Mouse (Mus musculus): ENCODE results near the gene Ablim1. TPM values are rescaled to one million over a fixed set of nuclear protein-coding genes. Genes with fewer than 3 reads are reported as not detected.
A peak's percentile ranks its signal among the peaks of the same experiment; 100 is the strongest.

The Ablim1 gene
- total RNA-seq, 4 experiments from 2014 or later: 103 to 121 (median 110) TPM

DNA sequence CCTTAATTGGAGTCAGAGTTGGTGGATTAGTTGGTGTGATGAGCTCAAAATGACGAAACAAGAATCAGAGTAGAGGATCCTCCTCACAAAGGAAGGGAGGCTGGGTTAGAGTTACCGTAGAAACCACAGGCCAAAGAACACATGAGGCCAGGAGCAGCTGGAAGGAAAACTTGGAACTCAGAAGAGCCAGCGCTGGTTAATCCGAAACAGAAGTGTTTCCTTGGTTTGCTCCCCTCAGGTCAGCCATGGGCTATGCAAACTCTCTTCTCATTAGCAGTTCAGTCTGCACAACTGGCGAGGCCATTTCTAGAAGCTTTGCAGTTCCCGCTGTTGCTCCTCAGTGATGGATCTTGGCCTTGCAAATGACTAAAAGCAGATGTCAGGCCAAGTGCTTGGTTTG is 208.2 kb downstream of the Ablim1 start:
- DNase-seq (ENCODE audit: low spot score in 2 of 2): no peak

DNA sequence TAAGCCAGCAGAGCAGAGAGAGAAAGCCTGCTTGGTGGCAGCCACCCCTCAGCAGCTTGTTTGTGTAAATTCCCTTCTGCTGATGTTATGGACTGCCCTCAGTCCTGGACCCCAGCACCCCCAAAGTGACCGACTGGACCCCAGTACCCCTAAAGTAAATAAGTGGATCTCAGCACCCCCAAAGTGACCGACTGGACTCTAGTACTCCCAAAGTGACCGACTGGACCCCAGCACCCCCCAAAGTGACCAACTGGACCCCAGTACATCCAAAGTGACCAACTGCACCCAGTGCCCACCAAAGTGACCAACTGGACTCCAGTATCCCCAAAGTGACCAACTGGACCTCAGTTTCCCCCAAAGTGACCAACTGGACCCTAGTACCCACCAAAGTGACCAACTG is 208.7 kb downstream of the Ablim1 start:
- no peak for DNase-seq (ENCODE audit: low spot score in 2 of 2)

DNA sequence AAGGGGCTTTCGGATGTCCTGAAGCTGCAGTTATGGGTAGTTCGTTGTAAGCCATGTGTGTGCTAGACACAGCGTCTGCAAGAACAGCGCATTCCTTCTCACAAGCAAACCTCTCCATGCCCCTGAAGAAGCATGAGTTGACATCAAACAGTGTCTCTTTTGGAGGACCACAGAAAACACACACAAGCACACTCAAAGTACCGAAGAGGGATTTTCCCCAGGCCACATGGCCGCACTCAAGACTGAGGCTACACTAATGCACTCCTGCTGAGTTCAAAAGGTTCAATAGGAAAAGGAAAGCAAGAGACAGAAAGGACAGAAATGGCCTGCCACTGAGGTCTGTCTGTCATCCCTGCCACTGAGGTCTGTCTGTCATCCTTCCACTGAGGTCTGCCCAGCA is 209.6 kb downstream of the Ablim1 start:
- DNase-seq (ENCODE audit: low spot score in 2 of 2): no peak

DNA sequence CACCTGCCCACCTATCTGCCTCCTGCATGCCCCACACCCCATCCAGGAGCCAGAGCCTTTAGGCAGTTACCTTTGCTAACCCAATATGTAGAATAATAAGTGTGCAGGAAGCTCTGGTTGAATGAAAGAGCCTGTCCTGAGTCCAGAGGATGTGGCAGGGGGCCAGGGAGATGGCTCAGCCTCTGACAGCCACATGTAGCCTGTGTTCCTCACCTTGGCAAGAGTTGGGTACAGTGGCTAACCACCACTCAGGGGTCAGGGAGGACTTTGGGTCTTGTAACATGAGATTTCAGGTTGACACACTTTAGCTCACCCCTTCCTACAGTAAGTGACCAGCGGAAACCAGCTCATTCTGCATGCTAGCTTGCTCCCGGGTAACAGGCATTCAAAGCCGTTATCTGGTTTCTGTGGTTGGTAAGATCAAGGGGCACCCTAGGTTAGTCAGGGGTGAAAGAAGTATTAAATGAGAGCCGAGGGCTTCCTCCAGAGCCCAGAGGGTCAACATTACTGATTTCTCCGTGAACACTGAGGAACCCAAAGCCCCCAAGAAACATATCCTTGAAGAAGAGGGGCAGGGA is 210.5 kb downstream of the Ablim1 start:
- no peak for DNase-seq (ENCODE audit: low spot score in 2 of 2)

DNA sequence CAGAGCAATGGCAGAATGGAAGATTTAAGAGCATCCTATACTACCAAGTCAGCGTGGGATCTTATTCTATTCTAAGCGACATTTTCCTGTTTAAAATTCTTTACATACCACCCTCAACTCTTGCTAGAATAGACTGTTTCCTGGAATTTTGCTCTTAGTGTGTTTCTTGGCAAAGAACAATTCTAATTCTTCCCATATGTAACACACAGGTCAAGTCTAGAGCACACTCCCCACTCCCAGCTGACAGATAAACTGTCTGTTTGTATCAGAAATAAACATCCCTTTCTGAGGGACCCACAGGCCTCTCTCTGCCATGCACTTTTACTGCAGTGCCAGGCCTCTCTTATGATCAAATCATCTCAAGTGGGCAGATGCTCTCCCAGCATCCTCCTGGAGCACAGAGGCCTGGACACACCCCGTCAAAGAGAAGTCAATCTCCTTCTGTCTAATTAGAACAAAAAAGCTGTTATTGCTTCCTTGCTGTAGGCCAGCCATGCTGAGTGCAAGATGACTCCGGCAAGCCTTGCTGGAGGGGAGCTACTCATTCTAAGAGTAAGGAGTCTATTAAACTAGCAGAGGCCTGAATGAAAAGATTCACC is 211.3 kb downstream of the Ablim1 start:
- no peak for DNase-seq (ENCODE audit: low spot score in 2 of 2)

DNA sequence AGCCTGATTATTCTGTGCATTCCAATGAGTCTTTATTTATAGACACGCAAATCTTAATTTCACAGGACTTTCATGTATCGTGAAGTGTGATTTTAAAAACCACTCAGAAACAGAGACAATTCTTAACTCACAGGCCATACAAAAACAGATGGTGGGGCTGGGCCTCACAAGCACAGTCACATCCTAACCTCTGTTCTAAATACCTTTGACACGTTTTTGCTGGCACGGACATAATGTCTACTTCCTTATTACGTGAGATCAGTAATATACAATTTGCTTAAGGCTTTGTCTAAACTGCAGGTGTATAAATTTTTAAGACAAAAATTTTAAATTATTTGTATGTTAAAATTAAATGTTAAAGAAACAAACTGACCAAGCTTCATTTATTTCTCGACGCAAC is 212.7 kb downstream of the Ablim1 start:
- DNase-seq (ENCODE audit: low spot score in 2 of 2): no peak

DNA sequence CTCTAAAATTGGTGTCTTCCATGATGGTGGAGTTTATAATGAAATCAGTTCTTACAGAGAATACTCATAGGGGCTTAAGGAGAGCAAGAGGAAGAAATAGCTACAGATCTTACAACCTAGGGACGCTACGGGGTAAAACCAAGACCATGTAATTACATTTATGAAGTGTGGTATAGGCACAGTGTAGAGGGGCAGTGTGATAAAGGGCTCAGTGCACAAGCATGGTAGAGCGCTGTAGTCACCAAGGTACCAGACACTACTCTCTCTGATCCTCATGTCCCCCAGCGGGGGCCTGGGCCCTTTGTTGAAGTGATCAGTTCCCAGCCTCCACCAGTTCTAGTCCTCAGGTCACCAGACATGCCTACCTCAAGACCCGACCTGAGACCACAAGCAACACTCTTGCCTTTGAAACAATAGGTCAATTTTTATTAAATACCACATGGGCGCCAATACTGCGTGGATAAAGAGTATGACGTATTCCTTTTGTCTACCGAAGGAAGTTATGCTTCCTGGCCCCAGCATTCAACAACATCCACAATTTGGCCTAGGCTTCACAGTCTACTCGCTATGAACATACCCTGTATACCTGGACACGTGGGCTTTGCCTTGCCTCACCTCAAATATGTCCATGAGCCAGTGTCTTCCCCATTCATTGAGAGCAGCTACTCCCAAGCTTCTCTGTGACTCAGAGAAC is 213.8 kb downstream of the Ablim1 start:
- DNase-seq (ENCODE audit: low spot score in 2 of 2): no peak

DNA sequence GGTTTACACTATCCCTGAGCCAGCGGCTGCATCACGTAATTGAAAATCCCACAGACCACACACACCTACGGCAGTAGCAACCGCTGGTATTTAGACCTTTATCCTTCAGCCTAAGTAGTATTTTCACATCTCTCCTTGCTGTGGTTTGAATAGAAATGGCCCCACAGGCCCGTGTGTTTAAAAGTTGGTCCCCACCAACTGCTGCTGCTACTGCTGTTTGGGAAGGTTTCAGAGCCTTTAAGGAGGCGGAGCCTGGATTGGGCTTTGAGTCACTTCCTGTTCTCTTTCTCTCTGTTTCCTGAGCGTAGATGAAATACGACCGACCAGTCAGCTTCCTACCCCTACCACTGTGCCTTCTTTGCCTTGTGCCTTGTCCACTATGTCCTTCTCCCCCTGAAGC is 214.7 kb downstream of the Ablim1 start:
- DNase-seq (ENCODE audit: low spot score in 2 of 2): no peak

DNA sequence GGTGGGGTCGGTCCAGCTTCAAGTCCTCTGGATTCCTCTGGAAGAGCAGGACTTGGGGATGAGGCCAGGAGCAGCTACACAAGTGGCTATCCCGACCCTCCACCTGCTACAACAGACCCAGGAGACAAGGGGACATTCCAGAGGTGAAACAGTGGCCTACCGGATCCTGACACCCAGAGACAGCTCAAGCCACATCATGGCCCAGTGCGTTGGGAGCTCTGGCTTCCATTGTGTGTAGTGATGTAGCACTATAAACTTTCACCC is 215.7 kb downstream of the Ablim1 start:
- DNase-seq (ENCODE audit: low spot score in 2 of 2): no peak

DNA sequence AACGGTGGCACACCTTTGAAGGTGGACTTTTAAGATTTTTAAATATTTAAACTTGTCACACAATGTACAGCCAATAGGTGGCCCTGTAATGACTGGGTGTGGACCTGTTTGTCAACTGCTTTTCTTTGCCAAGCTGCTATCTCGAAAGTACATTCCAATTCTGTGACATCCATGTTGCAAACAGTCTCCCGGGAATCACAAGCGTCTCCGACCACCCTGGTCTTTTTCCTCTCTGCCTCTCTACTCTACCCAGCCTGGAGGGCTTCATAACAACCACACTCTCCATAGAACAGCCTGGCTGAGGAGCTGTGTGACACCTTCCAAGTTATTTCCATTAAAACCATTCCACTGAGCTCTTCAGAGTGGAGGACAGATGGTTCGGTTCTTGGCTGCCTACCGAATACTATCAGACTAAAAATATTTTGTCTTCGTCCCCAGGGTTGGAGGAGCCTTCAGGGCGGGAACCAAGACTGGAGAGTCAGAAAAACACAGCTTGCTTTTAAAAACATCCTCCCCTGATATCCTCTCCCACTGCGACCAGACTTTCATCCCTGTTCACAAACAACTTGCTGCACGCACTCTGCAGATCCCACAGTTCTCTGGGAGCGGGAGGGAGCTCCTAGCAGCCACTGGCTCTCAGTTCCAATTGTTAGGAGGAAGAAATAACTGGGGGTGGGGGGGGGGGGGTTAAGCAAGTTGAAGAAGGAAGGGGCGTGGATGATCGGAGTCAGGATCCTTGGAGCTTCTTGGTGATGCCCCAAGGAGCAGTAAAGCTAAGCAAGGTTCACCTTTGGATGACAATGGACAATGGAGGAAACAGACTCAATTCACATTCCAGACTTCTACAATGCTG is 216.3 kb downstream of the Ablim1 start:
- peak in 1 of 2 experiments; percentile 68 for DNase-seq (ENCODE audit: low spot score in 2 of 2)

DNA sequence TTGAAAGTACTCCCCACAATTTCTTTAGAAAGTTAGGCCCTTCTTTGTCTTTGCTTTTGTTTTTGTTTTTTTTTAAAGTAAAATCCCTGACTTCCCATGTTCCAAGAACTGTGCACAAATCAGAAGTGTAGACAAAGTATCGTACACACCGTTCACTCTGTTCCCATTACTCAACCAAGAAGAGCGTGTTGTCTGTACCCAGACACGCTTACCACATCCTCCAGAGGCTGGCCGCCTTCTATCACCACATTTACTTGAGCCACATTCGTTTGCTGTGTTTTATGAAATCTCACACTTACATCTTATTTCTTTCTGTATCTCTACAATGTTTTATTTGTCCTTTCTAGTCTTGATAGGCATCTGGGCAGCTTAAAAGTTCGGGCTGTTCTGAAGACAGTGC is 219.4 kb downstream of the Ablim1 start:
- DNase-seq (ENCODE audit: low spot score in 2 of 2): no peak

DNA sequence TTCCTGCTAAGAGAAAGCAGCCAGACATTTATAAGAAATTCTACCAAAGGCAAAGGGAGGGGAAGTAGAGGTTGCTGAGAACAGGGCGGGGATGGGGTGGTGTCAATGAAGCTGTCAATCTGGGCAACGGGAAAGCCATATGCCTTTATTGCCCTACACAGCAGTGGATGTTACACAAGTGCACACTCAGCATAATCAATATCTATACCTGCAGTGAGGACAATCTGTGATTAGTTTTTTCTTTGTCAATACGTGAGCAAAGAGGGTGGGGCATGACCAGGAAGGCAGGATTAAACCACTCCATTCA is 221.1 kb downstream of the Ablim1 start:
- DNase-seq (ENCODE audit: low spot score in 2 of 2): no peak

DNA sequence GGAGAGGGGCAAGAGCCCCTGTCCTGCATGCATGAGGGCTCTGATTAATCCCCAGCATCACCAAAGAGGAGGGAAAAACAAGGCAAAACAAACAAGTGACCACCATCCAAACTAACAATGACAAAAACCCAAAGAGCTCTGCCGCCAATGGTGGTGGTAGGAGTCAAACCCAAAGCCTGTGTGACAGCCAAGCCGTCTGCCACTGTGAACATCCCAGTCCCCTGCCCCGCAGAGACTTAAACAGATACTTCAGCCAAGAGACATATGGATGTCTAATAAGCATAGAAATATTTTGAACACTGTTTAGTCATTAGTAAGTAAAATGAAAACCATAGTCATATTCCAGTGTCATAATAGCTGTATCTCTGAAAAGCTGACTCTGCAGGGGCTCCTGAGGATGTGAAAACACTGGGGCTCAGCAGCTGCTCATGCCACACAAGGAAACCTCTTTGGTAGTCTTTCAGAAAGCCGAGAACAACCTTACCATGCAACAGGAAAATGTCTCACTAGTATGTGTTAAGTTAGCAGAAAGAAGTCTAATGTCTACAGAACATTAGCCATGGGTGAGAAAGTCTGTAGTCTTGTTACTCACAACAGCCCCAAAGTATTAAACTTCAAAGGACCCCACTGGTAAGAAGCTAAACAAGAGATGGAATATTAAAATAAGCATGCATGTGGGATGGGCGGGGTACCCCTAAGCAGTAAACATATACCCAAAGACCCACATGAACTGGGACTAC is 221.6 kb downstream of the Ablim1 start:
- DNase-seq (ENCODE audit: low spot score in 2 of 2): no peak

DNA sequence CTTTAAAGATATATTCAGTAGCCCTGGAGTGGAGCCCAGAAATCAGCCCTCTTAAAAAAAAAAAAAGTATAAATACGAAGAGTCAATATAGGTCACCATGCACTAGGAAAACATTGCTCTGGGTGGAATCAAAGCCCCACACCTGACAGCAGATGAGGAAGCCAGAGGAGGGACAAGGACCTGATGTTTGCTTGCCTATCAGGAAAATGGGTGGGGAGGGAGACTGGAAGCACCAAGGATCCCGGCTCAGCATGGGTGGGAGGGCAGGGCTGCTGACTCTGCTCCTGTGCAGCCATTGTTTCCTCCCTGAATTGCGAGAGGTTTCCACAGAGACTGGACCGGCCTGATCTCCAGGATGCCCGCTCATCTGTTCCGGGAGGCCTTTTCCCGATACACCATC is 223.4 kb downstream of the Ablim1 start:
- no peak for DNase-seq (ENCODE audit: low spot score in 2 of 2)

DNA sequence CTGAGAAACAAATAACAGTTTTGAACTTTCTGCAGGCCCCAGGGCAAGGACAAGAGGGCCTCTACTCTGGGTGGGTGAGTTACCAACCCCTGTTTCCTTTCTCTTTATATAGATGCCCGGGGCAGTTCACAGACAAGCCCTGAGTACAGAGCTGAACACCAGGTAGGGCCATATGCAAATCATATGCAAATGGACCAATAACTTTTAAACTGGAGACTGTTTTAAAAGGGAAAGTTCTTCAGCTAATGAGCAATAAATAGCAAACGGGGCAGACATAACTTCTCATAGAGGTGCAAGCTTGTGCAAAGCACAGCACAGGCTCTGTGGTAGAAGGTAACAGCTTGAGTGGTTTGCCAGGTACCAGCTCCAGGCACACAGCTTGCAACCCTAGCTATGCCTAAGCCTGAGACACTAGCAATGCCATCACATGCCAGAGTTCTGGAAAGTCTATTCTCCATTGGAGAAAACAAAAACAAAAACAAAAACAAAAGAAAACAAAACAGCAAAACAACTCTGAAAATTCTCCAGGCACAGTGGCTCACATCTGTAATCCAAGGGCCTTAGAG is 225.8 kb downstream of the Ablim1 start:
- DNase-seq (ENCODE audit: low spot score in 2 of 2): no peak

DNA sequence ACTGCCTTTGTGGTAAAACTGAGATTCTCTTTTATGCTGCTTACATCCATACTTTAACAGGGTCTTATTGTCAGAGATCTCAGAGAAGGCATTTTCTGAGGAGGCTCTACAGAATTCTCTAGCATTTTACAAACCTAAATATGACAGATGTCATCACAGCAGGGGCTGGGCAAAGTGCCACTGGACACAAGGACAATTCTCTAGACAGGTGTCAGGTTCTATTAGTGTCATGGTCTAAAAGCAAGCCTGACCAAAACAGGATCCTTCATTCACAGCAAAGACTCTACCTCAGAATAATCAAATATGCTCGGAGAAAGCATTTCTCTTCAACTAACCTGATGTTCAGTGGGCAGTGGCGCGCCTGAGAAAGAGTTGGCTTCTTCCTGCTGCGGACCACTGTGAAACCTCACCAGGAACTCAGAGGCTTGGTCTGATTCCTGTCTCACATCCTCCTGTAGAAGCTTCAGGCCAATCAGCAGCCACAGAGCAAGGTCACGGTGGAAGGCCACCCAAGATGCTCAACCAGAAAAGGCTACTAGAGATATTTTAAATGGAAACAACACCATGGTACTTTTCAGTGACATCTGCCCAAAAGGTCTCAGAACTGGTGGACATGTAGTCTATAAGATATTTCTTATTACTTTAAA is 230.1 kb downstream of the Ablim1 start:
- DNase-seq (ENCODE audit: low spot score in 2 of 2): no peak

DNA sequence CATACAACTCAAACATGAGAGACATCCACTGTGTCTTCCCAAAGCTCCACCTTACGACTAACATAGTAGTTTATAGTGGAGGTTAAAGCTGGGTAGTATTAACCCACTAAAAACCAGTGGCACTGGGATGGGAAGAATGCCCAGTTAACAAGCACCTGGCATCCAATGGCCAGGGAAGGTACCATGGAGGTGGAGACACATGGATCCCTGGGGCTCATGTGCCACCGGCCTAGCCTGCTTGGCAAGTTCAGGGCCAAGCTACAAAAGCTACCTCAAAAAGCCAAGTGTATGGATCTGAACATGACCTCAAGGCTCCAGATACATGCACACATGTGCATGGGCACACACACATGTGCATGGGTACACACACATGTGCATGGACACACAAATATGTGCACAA is 230.8 kb downstream of the Ablim1 start:
- DNase-seq (ENCODE audit: low spot score in 2 of 2): no peak

DNA sequence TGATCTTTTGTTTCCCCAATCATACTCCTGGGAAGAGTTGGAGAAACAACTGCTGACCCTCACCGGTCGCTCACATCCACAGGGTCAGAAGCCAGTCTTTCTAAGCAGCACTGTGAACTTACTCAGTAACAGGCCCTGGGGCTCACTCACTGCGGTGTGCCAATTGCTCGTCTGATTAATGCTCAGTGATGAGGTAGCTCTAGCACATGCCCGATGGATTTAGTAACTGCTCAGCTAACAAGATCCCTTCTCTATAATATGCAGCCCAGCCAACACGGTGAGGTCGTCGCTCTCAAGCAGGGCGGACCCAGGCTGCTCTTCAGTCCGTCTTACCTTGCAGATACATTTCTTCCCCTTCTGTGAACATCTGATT is 231.6 kb downstream of the Ablim1 start:
- DNase-seq (ENCODE audit: low spot score in 2 of 2): no peak

DNA sequence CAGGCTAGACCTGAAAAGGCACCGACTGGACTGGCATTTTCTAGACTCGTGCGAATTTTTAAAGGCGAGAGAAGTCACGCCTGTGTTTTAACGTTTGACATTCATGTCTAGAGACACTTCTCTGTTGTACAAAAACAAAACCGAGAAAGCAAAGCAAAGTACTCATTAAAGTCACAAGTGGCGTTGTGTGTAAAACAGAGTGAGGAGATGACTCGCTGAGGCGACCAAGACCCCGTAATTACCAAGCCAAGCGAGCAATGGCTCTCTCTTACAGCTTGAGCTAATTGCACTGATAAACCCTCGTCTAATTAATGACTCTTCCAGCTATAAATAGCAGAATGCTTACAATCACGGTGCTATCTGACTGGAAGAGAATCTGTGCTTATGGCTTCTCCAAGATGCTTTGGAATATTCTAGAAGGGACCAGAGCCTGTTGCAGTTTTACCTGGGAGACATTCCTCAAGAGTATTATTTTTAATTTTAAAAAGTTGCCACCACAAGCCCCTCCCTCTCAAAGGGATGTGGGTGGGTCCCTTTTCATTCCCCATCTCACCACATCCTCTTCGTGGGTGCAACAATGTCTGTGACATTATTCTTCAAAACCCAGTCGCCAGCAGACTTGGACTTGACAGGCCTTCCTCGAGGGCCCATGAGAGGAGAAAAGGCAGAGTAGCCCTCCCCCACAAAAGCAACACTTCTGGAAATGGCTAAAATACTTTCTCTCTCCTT is 232.1 kb downstream of the Ablim1 start:
- no peak for DNase-seq (ENCODE audit: low spot score in 2 of 2)

DNA sequence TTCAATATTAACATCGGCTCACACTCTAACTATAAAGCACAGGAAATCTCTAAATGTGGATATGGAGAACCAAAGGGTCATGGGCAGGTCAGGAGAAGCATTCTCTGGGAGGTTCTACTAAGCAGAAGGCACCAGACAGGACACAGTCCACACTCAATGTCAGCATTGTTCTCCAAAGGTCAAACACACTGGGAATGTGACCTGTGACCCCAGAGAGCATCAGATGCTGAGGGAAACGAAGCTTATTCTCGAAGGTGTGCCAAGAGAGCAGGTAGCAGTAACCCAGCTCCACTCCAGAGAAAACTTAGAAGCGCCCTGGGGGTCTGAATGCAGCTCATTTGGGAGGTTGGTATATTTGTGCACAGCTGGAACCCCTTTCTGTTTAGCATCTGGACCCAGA is 233.2 kb downstream of the Ablim1 start:
- no peak for DNase-seq (ENCODE audit: low spot score in 2 of 2)

DNA sequence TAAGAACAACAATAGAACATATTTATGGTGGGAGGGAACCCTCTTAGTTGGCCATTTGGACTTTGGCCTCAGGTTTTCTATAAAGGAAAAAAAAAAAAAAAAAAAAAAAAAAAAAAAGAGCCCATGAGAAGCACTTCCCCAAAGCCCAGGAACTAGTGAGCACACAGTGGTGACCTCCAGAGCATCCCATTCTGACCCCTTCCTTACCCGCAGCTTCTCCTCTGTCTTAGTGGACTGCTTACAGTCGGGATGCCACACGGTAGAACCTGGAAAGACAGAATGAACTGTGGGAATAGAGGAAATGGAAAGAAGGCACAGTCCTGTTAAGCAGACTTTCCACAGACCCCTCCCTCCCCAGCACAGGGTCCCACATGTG is 235.1 kb downstream of the Ablim1 start:
- DNase-seq (ENCODE audit: low spot score in 2 of 2): no peak
